Mouse (Mus musculus) megakaryocyte, embryonic 14.5 days (primary cell): ENCODE measurements around the gene Ppm1h.

Experiments
- FLI1 ChIP-seq: IDR thresholded peaks from 2 replicates; pipeline ENCODE4 v1.6.1; 2012; ENCODE audit warnings: low read length, inconsistent platforms, mixed read lengths
- GATA1 ChIP-seq: IDR thresholded peaks from 3 replicates; pipeline ENCODE4 v1.6.1; 2012; ENCODE audit warnings: mixed read lengths, low read length, inconsistent platforms, borderline replicate concordance

GRCm38 (mm10) chr10:122860076-122860475 is 181.5 kb downstream of the Ppm1h start:
- TF ChIP-seq GATA1 (no peak), FLI1 (no peak)
